Mouse (Mus musculus): Measurements from ENCODE around the gene Pigb. TPM values are rescaled to one million over a fixed set of nuclear protein-coding genes. Genes with fewer than 3 reads are reported as not detected.
A peak's percentile ranks its signal among the peaks of the same experiment; 100 is the strongest.

The Pigb gene
- polyA plus RNA-seq, 2 experiments from 2014 or later = 13.0 to 15.6 TPM

DNA sequence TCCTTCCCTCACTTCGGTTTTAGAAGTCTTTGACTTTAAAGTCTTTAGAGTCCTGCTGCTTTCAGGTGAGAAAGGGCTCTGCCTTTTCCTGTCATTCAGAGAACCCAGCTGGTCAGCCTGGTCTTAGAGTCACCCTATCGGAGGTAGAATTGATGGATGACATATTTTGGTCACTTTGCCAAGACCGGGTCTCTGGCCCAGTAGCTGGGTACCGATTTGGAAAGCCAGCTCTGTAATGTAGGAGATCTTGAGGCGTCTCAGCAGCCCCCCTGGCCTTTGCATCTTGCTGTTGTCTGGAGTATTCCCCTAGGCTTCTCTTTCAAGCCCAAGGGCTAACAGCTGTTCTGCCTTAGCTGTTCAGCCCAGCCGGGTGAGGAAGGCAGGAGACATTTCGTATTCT lies 5.0 kb upstream of the Pigb start:
- no peak for ATAC-seq

DNA sequence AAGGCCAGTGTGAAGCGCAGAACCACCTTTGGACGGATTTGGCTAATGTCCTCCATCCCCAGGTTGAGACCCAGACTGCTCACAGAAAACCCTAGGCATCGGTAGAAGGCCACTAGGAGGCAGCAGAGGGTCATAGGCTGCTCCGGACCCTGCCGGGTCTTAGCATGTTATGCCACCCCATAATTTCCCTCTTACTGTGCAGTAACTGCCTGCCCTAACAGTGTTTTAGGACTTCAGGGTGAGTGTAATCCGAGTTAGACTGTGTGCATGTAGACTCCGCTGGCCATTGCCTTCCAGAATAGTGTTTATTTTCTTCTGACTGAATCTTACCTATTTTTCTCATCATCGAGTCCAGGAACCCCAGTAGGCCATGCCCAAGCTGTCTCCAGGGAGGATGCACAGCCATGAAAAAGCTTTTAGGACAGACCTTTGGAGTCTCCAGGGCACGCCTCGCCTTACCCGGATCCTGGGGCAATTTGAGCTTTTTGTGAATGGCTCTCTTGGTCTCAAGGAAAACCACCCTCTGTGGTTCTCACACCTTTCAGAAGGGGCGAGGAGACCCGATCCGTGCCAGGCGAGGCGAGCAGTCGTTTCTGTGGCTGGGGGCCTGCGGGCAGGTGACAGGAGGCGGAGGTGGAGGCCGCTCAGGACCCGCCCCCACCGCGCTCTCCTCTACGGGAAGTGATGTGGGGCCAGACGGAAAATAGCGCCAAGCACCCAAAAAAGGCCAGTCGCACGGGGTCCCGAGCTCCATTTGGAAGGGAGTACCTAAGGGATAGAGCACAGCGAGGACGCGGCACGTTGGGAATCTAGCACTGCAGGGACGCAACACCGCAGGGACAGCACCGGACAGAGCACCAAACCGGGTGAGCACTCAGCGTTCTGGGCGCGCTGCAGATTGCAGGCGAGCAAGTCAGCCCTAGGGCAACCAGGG lies 4.2 kb upstream of the Pigb start, which contains the start of gene Rab27a:
TSS of gene Rab27a (plus strand) at position 709 of the 934 bp plus-strand sequence.
- ATAC-seq = peak; percentile 71

DNA sequence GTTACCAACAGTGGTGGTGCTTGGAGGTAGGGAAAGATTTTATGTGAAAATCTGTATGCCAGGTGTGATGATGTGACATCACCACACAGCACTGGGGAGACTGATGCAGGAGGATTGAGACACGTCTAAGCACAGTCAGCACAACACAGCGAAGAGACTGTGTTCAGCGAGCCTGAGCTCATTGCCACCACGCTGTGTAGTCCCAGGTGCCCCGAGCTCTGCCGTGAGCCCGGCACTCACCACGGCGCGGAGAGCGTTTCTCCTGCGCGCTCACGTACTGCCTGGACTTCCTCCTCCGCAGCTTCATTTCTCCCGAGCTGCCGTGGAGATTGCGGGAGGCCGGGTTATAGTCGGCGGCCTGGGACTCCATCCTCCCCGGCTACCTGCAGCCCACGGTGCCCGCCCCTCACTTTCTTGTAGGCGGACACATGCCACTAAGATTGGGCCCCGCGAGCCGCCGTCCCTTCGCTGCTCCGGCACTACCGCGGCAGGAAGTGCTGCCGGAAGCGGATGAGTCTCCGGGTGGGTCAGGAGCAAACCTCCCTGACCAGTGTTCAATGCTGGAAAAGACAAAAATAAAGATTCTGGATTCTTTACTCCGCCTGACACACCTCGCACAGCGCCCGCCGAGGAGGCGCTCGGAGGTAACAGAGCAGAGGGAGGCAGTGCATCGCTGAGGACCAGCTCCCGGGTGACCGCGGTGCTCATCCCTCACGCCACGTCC lies 794 bp downstream of the Pigb start:
- peak; percentile 71 for ATAC-seq

DNA sequence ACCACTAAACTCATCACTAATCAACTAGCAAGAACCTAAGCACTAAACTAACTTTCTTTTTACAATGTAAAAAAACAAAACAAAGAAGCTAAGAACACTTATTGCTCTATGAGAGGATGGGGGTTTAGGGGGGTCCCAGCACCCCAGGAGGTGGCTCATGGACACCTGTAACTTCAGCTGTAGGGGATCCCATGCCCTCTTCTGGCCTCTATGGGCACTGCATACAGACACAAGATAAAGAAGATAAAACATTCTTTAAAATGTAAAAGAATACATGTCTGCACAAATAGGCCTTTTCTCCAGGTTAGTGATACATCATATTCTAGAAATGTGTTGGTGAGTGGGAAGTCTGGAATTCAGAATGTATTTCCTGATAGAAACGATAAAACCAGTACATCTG lies 6.8 kb downstream of the Pigb start:
- no peak for ATAC-seq

DNA sequence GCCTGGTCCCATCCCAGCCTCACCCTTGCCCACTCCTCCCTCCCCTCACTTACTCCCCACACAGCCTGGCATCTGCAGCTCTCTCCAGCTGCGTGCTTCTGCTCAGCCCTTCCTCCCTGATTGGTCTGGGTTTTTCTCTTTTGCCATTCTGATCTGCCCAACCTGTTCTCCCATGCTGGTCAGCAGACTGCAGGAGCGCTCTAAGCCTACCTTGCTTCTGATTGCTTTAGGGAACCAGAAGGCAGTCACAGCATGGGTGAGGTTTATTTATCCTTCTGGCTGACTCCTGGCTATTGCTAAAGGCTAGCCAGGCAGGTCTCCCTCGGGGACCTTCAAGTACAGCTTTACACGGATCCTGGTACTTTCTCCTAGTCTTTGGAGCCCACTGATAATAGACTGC lies 8.8 kb downstream of the Pigb start:
- no peak for ATAC-seq

DNA sequence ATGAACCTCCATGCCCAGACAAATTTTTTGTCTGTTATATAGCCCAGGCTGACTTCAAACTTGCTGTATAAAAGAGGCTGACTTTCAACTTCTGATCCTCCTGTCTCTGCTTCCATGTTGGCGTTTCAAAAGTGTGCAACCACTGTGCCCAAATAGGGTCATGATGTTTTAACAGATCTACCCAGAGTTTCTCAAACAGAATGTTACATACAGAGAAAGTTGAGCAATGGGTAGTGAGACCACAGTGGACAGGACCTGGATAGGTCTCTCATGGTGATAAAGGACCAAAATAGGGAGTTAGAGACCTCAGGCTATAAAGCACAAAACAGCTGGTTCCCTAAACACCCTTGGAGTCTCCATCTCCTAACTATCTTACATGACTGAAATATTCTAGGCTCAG lies 9.7 kb downstream of the Pigb start:
- ATAC-seq = no peak

DNA sequence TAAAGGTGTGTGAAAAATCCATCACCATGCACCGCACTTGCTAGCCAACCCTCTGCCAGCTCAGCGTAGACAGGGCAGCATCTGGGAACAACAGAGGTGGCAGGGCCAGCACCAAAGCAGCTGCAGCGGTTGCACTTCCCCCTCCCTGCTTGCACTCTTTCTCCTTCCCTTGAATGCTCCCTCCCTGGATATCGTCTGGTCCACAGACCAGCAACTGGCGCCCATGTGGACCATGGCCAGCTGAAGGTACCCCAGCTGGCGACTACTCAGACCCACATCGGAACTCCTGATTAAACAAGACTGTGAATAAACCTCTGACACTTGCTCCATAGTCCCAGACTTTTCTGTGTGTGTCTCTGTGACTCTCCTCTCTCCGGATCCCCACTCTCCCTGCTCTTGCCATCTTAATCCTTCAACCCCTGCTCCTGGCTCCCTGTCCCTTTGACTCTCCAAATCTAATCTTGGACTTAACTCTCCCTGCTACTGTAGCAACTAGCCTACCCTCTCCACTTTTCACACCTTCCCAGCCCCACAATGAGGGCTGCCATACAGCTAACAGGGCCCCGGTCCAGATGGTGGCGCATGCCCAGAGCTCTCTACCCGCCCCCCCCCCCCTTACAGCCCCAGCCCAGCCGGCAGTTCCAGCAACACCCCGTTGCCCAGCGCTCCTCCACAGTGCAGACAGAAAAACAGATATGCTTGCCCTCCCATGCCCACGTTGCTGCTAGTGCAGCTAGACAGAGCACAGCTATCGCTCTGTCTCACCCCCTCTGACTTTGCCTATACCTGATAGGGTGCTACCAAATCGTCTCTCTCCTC lies 14.2 kb downstream of the Pigb start:
- no peak for ATAC-seq

DNA sequence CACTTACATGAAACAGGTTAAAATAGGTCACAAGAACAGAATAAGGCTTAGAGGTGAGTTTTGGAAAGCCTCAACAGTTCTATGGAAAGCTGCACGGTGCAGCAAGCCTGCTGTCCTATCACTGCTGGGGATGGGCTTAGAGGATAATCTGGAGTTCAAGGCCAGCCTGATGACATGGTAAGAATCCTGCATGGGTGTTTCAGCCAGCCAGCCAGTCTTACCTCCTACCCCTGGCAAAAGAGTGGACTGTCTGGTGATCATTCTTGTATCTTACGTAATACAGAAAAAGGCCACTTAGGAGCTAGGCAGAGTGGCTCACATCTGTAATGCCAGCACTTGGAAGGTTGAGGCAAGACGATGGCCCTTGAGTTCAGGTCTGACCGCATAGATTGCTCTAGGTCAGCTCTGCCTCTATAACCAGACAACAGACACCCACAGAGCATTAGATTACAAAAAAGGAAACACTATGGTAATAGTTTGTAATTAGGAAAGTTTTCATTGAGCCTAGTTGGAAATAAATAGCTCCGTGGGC lies 19.5 kb downstream of the Pigb start:
- no peak for ATAC-seq

DNA sequence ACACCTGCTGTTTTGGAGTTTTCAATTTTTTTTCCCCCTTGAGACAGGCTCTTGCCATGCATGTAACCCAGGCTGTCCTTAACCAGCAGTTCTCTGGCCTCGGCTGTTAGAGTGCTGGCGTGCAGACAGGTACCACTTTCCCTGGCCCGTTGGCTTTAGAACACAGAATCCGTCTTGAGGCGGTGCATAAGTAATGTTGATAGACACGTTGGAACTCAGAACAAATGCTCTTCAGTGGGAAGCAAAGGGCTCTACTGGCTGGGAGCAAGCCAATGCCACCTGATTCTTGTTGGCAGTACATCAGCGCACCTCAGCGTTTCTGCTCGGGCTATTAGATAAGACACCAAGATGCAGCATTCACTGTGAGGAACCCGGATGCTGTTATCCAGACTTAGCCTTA lies 20.3 kb downstream of the Pigb start:
- no peak for ATAC-seq

DNA sequence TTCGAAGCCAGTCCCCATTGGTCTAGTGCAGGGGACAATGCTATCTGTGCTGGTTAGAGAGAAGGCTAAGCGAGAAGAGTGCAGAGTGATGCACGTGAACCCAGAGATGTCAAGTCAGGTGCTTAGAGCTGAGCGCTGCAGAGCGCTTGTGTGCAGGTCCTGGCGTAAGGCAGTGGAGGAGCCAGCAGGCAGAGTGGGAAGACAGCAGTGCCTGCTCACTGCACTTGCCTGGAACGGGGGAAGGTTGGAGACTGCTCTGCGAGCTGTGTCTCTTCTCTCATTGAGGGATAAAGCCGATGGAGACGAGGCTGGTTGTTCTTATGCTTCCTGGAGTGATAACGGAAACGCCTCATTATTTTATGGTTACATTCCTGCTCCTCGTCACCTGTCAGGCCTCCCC lies 25.5 kb downstream of the Pigb start:
- ATAC-seq = no peak

DNA sequence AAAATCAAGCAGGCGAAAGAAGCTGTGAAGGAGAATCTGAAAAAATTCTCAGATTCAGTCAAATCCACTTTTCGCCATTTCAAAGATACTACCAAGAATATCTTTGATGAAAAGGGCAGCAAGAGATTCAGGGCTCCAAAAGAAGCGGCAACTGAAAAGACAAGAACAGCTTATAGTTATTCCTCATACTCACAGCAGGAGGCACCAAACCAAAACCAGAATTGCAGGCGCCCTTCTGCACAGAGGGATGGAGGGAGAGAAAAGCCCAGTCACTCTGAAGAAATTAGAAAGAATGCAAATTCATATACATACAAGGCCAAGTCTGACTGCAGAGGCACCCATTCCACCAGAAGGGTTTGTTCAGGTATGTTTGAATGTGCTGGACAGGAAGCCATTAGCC lies 27.5 kb downstream of the Pigb start:
- no peak for ATAC-seq

DNA sequence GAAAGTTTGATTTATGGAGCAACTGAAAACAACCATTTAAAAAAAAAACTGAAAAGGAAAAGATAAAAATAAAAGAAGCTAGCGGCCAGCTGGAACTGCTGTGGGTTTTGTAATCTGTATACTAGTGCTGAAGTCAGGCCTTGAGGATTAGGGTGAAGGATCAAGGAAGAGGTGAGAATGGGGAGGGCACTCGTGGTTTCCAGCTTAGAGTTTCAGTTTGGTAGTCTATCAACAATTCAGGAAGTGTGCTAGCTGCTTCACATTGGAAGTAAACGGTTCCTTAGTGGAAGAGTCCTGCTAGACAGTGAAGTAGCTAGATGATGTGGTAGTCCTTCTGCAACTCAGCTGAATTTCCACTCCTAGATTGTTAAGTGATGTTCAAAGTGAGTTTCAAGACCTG lies 31.8 kb downstream of the Pigb start:
- no peak for ATAC-seq

DNA sequence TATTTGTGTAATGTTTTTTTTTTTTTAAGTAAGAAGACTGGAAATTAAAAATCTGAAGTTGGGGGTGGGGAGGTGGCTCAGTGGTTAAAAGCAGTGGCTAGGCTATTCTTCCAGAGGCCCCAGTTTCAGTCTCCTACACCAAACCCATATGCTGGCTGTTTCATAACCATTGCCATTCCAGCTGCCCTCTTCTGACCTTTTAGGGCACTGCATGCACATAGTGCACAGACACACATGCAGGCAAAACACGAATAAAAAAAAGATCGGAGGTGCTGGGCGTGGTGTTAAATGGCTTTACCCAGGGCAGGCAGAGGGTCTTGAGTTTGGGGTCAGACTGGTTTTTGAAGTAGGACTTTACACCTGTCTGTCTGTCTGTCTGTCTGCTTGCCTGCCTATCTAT lies 34.0 kb downstream of the Pigb start:
- ATAC-seq = no peak

DNA sequence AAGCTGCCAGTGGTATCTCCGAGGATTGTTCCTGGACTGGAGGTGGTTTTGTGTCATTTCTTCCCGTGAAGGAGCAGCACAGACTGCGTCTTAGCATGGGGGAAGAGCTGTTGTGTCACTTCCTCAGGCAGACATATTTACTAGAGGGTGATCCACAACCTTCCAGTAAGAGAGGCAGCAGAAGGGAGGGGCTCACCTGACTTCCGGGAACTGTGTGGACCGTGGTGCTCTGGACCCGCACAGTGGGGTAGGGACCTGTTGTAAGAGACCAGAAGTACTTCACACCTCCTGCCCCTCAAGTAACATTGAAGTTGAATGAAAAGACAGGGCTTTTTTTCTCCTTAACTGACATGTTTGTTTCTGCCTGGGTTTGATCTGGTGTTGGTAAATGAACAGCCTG lies 35.1 kb downstream of the Pigb start:
- no peak for ATAC-seq

DNA sequence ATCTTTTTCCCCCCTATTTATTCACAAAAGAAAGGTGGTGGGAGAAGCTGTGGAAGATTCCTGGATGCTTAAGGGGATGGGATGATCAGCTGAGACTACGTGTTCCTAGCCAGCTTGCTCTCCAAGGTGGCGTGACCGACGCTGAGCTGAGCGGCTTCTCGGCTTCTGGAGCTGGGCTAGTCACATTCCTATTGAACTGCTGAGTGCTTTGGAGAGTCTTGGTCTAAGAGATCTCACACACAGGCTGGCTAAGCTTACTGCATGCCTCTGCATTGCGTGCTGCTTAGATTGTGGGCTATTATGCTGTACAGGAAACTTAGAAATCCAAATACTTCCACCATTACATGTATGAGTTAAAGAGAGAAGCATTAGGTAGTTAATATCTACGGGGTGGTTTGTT lies 36.1 kb downstream of the Pigb start:
- ATAC-seq = no peak

DNA sequence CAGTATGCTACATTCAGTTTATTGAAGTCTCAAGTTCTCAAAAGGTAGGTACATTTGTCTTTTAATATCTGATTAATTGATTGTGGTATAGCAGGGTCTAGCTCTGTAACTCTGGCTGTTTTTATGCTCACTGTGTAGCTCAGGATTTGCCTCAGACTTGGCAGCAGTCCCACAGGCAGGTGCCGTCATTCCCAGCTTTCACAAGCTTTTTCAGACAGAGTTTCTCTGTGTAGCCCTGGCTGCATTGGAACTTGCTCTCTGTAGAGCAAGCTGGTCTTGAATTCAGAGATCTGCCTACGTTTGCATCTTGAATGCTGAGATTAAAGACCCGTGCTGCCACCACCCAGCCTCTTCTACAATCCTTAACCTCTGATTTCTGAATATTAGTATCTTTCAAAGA lies 38.0 kb downstream of the Pigb start:
- ATAC-seq = no peak

DNA sequence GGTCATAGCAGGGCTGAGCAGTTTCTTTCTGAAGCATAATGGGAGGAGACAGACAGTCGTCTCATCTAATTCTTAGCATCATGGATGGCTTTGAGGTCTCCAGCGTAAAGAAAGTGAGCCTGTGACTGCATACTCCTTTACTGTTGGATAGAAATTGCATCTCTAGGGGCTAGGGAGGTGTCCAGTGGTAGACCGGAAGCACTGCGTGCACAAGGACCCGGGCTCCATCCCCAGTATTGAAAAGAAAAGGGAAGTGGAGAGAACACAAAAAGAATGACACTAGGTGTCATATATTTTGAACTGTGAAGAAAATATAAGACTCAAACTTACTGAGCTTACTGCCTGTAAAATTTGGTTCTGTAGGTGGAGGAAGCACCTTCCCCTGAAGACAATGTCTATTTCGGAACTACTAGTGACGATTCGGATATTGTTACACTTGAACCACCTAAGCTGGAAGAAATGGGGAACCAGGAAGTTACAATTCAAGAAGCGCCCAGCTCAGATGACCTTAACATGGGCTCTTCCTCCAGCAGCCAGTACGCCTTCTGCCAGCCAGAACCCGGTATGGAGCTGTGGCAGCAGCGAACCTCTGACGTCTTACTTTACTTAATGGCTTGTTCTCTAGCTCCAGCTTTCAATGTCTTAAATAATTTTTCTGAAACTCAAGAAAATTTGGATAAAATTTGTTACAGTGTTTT lies 38.7 kb downstream of the Pigb start:
- no peak for ATAC-seq

DNA sequence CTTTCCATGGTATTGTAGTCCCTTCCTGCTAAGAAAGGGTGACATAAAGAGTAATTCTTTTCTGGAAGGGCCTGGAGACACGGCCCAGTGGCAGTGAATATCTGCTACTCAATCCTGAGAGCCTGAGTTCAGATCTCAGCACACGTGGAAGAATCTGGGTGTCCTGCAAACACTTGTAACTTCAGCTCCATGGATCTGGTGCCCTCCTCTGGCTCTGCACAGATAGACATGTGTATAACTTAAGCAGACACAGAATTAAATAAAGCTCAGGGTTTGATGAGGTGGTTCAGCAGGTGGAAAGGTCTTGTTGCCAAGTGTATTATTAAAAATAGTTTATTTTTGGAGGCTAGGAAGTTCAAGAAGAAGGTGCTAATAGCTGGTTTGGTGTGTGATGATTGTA lies 39.7 kb downstream of the Pigb start:
- ATAC-seq = no peak

DNA sequence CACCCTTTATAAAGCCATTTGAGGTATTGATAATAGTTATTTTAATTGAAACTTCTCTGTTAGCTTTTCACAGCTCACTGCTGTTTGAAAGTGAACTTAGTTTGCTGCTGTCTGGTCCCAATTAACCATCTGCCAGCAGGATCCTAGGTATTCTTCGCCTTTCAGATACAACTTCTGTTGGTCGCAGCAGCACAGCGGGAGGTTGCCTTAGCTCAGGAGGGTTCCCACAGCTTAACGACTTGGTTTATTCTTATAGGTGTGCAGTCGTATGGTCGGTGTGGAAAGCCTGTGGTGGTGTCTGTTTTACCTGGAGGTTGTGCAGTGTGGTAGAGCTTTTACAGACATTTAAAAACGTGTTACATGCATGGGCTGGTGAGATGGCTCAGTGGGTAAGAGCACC lies 43.4 kb downstream of the Pigb start:
- no peak for ATAC-seq

DNA sequence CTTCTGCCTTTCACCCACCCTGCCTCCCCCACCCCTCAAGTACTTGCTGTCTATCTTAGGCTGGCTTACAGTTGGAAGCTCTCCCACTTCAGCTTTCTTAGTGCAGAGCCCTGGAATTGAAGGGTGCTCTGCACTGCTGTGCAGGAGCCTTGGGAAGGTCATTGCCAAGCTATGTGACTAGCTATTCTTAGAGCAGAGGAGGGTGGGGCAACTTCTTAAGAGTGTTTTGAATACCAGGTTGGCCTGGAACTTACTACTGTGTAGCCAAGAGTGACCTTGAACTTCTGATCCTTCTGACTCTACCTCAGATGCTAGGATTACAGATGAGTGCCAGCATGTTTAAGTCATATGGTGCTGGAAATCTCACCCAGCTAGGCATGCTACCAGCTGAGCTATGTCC lies 44.0 kb downstream of the Pigb start:
- ATAC-seq = no peak

DNA sequence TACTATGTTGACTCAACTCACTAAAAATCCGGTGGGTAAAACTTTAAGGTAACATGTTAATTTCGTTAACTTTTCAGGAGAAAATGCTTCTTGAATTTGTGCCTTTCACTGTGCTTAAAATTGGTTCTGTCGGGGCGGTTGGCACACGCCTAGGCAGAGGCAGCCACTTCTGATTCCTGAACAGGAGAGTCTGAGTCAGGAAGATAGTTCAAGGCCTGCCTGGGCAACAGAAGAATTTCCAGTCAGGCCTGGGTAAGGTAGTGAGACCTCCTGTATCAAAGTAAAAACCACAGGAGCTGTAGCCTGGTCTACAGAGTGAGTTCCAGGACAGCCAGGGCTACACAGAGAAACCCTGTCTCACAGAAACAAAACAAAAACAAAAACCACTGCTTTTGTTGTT lies 47.6 kb downstream of the Pigb start:
- no peak for ATAC-seq

DNA sequence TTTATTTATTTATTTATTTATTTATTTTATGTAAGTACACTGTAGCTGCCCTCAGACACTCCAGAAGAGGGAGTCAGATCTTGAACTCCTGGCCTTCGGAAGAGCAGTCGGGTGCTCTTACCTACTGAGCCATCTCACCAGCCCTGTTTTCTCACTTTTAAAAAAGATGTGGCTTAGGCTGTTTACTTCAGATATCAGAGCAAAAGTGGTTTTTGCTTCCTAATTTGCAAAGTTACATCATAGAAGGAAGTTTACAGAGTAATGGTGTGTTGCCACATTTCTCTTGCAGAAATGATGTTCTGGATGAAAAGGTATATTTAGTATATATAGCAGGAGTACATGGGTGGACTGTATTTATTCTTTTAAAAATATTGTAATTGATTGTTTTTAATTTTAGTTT lies 48.8 kb downstream of the Pigb start:
- ATAC-seq = no peak
